Mouse (Mus musculus): ENCODE measurements around the gene Patl1.

- no peak for TF ChIP-seq CTCF (conservative IDR thresholded peaks at IDR 0.05; ENCODE audit: insufficient read depth, insufficient read length, low read depth, low read length)
- no peak for TF ChIP-seq POLR2A (IDR thresholded peaks at IDR 0.05; ENCODE audit: low read depth, low read length)
Observed at GRCm38 (mm10) chr19:11957846-11958245, 45.6 kb downstream of the Patl1 start.
